Comparison of ENCODE assay signal across 14 mouse cellular contexts in genomic region chr12:55805035-55805434, GRCm38 (mm10). TPM values are rescaled to one million over a fixed set of nuclear protein-coding genes. Genes with fewer than 3 reads are reported as not detected.
DNase-seq lines count a peak whose midpoint lies in the region; ATAC-seq and TF ChIP-seq lines count a peak whose summit lies in the region.
"Had no signal": no experiment of that assay in that cellular context is flagged by ENCODE, and none has a peak within 500 bp of the region (broad histone marks: within the 10 kb centered on the region; RNA-seq: fewer than 3 reads in every experiment).

No protein-coding gene starts in this region.

- 37% methylated on average over 3 of the region's 3 CpGs for WGBS in forebrain, embryonic 16.5 days
- WGBS in forebrain, embryonic 10.5 days: 80% methylated on average over 3 of the region's 3 CpGs
- WGBS in hindbrain, embryonic 13.5 days: 72% methylated on average over 3 of the region's 3 CpGs
- 67% methylated on average over 3 of the region's 3 CpGs for WGBS in hindbrain, embryonic 10.5 days
- 33% methylated on average over 3 of the region's 3 CpGs for WGBS in lung, postnatal 0 days
- 63% methylated on average over 3 of the region's 3 CpGs for WGBS in neural tube, embryonic 15.5 days

- TF ChIP-seq CTCF in lung, postnatal 0 days (IDR thresholded peaks at IDR 0.05): no peak

- no peak overlapping the region for H3K4me2 ChIP-seq in forebrain, embryonic 16.5 days (ENCODE audit: low read length)
- H3K4me2 ChIP-seq in hindbrain, embryonic 13.5 days: no peak overlapping the region
- no peak overlapping the region for H3K4me2 ChIP-seq in lung, postnatal 0 days (replicated peaks; ENCODE audit: low read depth, low read length)
- no peak overlapping the region for H3K4me2 ChIP-seq in neural tube, embryonic 15.5 days

- no peaks in the 10 kb centered on the region for H3K36me3 ChIP-seq in forebrain, embryonic 16.5 days (ENCODE audit: control insufficient read depth, insufficient read depth)
- no peaks in the 10 kb centered on the region for H3K36me3 ChIP-seq in forebrain, embryonic 10.5 days (replicated peaks)
- H3K36me3 ChIP-seq in hindbrain, embryonic 13.5 days: no peaks in the 10 kb centered on the region
- H3K36me3 ChIP-seq in hindbrain, embryonic 10.5 days: no peaks in the 10 kb centered on the region
- no peaks in the 10 kb centered on the region for H3K36me3 ChIP-seq in lung, postnatal 0 days (ENCODE audit: insufficient read depth, low read length)
- no peaks in the 10 kb centered on the region for H3K36me3 ChIP-seq in neural tube, embryonic 15.5 days

- no peak for DNase-seq in forebrain, embryonic 10.5 days (ENCODE audit: extremely low spot score, low spot score)
- no peak for DNase-seq in hindbrain, embryonic 10.5 days (ENCODE audit: low spot score)
- peak; percentile 44 for DNase-seq in lung, postnatal 0 days (ENCODE audit: low spot score)
- DNase-seq in lung, postnatal 25 days (ENCODE audit: low spot score): no peak
- no peak for DNase-seq in gastrocnemius, postnatal 10 days
- DNase-seq: gastrocnemius, postnatal 14 days; kidney, postnatal 36 days; liver; thymus, adult 18-20 months had no signal

- no peaks in the 10 kb centered on the region for H3K27me3 ChIP-seq in forebrain, embryonic 16.5 days (replicated peaks; ENCODE audit: control insufficient read depth, insufficient read depth, low read length)
- no peaks in the 10 kb centered on the region for H3K27me3 ChIP-seq in forebrain, embryonic 10.5 days (ENCODE audit: poor library complexity, severe bottlenecking)
- no peaks in the 10 kb centered on the region for H3K27me3 ChIP-seq in hindbrain, embryonic 13.5 days
- no peaks in the 10 kb centered on the region for H3K27me3 ChIP-seq in hindbrain, embryonic 10.5 days (ENCODE audit: insufficient read depth, poor library complexity, severe bottlenecking)
- H3K27me3 ChIP-seq in lung, postnatal 0 days (replicated peaks; ENCODE audit: insufficient read depth, low read length): no peaks in the 10 kb centered on the region
- H3K27me3 ChIP-seq in neural tube, embryonic 15.5 days (replicated peaks): no peaks in the 10 kb centered on the region

- no peak overlapping the region for H3K4me3 ChIP-seq in forebrain, embryonic 16.5 days (replicated peaks; ENCODE audit: low read length)
- H3K4me3 ChIP-seq in forebrain, embryonic 10.5 days: no peak overlapping the region
- no peak overlapping the region for H3K4me3 ChIP-seq in hindbrain, embryonic 13.5 days
- no peak overlapping the region for H3K4me3 ChIP-seq in hindbrain, embryonic 10.5 days
- H3K4me3 ChIP-seq in lung, postnatal 0 days (ENCODE audit: low read depth, low read length): no peak overlapping the region
- H3K4me3 ChIP-seq in neural tube, embryonic 15.5 days (replicated peaks): no peak overlapping the region
- H3K4me3 ChIP-seq: erythroblast, embryonic 14.5 days had no signal

- no peak overlapping the region for H3K9ac ChIP-seq in forebrain, embryonic 16.5 days (replicated peaks; ENCODE audit: low read depth, low read length)
- H3K9ac ChIP-seq in hindbrain, embryonic 13.5 days: no peak overlapping the region
- H3K9ac ChIP-seq in lung, postnatal 0 days (replicated peaks; ENCODE audit: low read depth): no peak overlapping the region
- no peak overlapping the region for H3K9ac ChIP-seq in neural tube, embryonic 15.5 days (replicated peaks)

- TF ChIP-seq EP300 in lung, postnatal 0 days (IDR thresholded peaks at IDR 0.05): no peak

- ATAC-seq in forebrain, embryonic 16.5 days: peak; percentile 50; the same call in 1 of the 2 replicates
- no peak for ATAC-seq in hindbrain, embryonic 13.5 days (ENCODE audit: low FRiP score)
- no peak for ATAC-seq in lung, postnatal 0 days
- no peak for ATAC-seq in neural tube, embryonic 15.5 days (ENCODE audit: low FRiP score)

- peaks cover 3% of the 10 kb centered on the region; the same call in 1 of the 2 replicates for H3K4me1 ChIP-seq in forebrain, embryonic 16.5 days (replicated peaks; ENCODE audit: control insufficient read depth, insufficient read depth, low read length)
- H3K4me1 ChIP-seq in forebrain, embryonic 10.5 days: no peaks in the 10 kb centered on the region
- 0 out of 2 replicates have a peak, but pooled peaks cover 4% of the 10 kb centered on the region for H3K4me1 ChIP-seq in hindbrain, embryonic 13.5 days (replicated peaks)
- H3K4me1 ChIP-seq in hindbrain, embryonic 10.5 days (replicated peaks): no peaks in the 10 kb centered on the region
- no peaks in the 10 kb centered on the region for H3K4me1 ChIP-seq in lung, postnatal 0 days (ENCODE audit: insufficient read depth, low read depth, low read length)
- H3K4me1 ChIP-seq in neural tube, embryonic 15.5 days: 0 out of 2 replicates have a peak, but pooled peaks cover 5% of the 10 kb centered on the region

- H3K9me3 ChIP-seq in forebrain, embryonic 16.5 days (ENCODE audit: control insufficient read depth, low read length): no peaks in the 10 kb centered on the region
- no peaks in the 10 kb centered on the region for H3K9me3 ChIP-seq in forebrain, embryonic 10.5 days
- no peaks in the 10 kb centered on the region for H3K9me3 ChIP-seq in hindbrain, embryonic 13.5 days
- no peaks in the 10 kb centered on the region for H3K9me3 ChIP-seq in hindbrain, embryonic 10.5 days
- no peaks in the 10 kb centered on the region for H3K9me3 ChIP-seq in lung, postnatal 0 days (ENCODE audit: low read length)
- H3K9me3 ChIP-seq in neural tube, embryonic 15.5 days (replicated peaks): no peaks in the 10 kb centered on the region
- H3K9me3 ChIP-seq: G1E had no signal

- H3K27ac ChIP-seq in forebrain, embryonic 16.5 days (ENCODE audit: low read length): no peak overlapping the region
- no peak overlapping the region for H3K27ac ChIP-seq in forebrain, embryonic 10.5 days
- 0 out of 2 replicates have a peak overlapping the region, but pooled peaks have one; percentile 24 for H3K27ac ChIP-seq in hindbrain, embryonic 13.5 days
- no peak overlapping the region for H3K27ac ChIP-seq in hindbrain, embryonic 10.5 days
- H3K27ac ChIP-seq in lung, postnatal 0 days (ENCODE audit: low read length): no peak overlapping the region
- H3K27ac ChIP-seq in neural tube, embryonic 15.5 days (replicated peaks): peak overlapping the region; percentile 61; the same call in 1 of the 2 replicates

RNA-seq across cellular contexts. Expression of gene Ralgapa1, which starts 15.9 kb away (rescaled TPM):
- 18.1 and 21.9 TPM in 2 replicates for polyA plus RNA-seq in forebrain, embryonic 16.5 days (2015; fragmentation: Nextera tagmentation; extraction: Ambion mirVana)
- polyA plus RNA-seq in forebrain, embryonic 10.5 days (2016; fragmentation: Nextera tagmentation; extraction: Ambion mirVana): 10.9 and 11.4 TPM in 2 replicates
- polyA plus RNA-seq in hindbrain, embryonic 13.5 days (2015; fragmentation: Nextera tagmentation; extraction: Ambion mirVana): 21.9 and 22.2 TPM in 2 replicates
- polyA plus RNA-seq in hindbrain, embryonic 10.5 days (2016; fragmentation: Nextera tagmentation; extraction: Ambion mirVana): 11.0 and 11.7 TPM in 2 replicates
- 10.9 and 13.3 TPM in 2 replicates for polyA plus RNA-seq in lung, postnatal 0 days (2015; fragmentation: Nextera tagmentation; extraction: Ambion mirVana)
- 23.5 and 25.4 TPM in 2 replicates for polyA plus RNA-seq in neural tube, embryonic 15.5 days (2015; fragmentation: Nextera tagmentation; extraction: Ambion mirVana)
- 10 to 100 TPM; 33.2 to 39.5 TPM for total RNA-seq in gastrocnemius, postnatal 10 days (2021)

RNA-seq across cellular contexts. Expression of gene Brms1l, which starts 31.1 kb away (rescaled TPM):
- 62.6 and 67.2 TPM in 2 replicates for polyA plus RNA-seq in forebrain, embryonic 16.5 days (2015; fragmentation: Nextera tagmentation; extraction: Ambion mirVana)
- 40.7 and 42.2 TPM in 2 replicates for polyA plus RNA-seq in forebrain, embryonic 10.5 days (2016; fragmentation: Nextera tagmentation; extraction: Ambion mirVana)
- polyA plus RNA-seq in hindbrain, embryonic 13.5 days (2015; fragmentation: Nextera tagmentation; extraction: Ambion mirVana): 51.5 and 53.1 TPM in 2 replicates
- 31.8 and 34.9 TPM in 2 replicates for polyA plus RNA-seq in hindbrain, embryonic 10.5 days (2016; fragmentation: Nextera tagmentation; extraction: Ambion mirVana)
- polyA plus RNA-seq in lung, postnatal 0 days (2015; fragmentation: Nextera tagmentation; extraction: Ambion mirVana): 24.9 and 25.3 TPM in 2 replicates
- 52.3 and 53.9 TPM in 2 replicates for polyA plus RNA-seq in neural tube, embryonic 15.5 days (2015; fragmentation: Nextera tagmentation; extraction: Ambion mirVana)
- total RNA-seq in gastrocnemius, postnatal 10 days (2021): 10 to 100 TPM; 15.4 to 22.2 TPM

Comparison
In these comparisons a context has a peak if more than half of its experiments do, and no peak if none do; other contexts are left out.
1. H3K27ac ChIP-seq: peak in hindbrain, embryonic 13.5 days (single experiment) and neural tube, embryonic 15.5 days (single experiment); none in forebrain, embryonic 16.5 days (single experiment), forebrain, embryonic 10.5 days (single experiment), hindbrain, embryonic 10.5 days (single experiment) and lung, postnatal 0 days (single experiment).